Mouse (Mus musculus) heart, embryonic 16.5 days (tissue): ENCODE results near the gene Dync1li1. TPM values are rescaled to one million over a fixed set of nuclear protein-coding genes. Genes with fewer than 3 reads are reported as not detected.

Experiments used
- ATAC-seq: fragments of 200-750 bp; cut with Nextera tagmentation; replicated peaks from 2 replicates; pipeline ENCODE4 v1.8.0; 2017; ENCODE audit warnings: moderate number of reproducible peaks; ENCODE audit not compliant: insufficient read depth, low FRiP score; ENCODE audit errors: extremely low read depth
- H3K27ac ChIP-seq: fragments of 300-500 bp; sonication (generic); 2 replicates; pipeline ENCODE4 v1.5.1; 2014; ENCODE audit warnings: mild to moderate bottlenecking, low read length, control low read depth, moderate library complexity
- H3K27me3 ChIP-seq: fragments of 300-500 bp; sonication (generic); 2 replicates; pipeline ENCODE4 v1.6.1; 2014; ENCODE audit warnings: low read length, mixed read lengths; ENCODE audit not compliant: control insufficient read depth, insufficient read depth
- H3K36me3 ChIP-seq: fragments of 300-500 bp; sonication (generic); 2 replicates; pipeline ENCODE4 v1.6.1; 2014; ENCODE audit not compliant: control insufficient read depth, insufficient read depth
- H3K4me1 ChIP-seq: fragments of 300-500 bp; sonication (generic); 2 replicates; pipeline ENCODE4 v1.6.1; 2014; ENCODE audit warnings: low read length, mixed read lengths; ENCODE audit not compliant: control insufficient read depth, insufficient read depth
- H3K4me2 ChIP-seq: fragments of 300-500 bp; sonication (generic); 2 replicates; pipeline ENCODE4 v1.6.1; 2014; ENCODE audit warnings: low read depth, mild to moderate bottlenecking, control low read depth, low read length
- H3K4me3 ChIP-seq: fragments of 300-500 bp; sonication (generic); 2 replicates; pipeline ENCODE4 v1.5.1; 2014; ENCODE audit warnings: mild to moderate bottlenecking, control low read depth, low read length
- H3K9ac ChIP-seq: fragments of 300-500 bp; sonication (generic); 2 replicates; pipeline ENCODE4 v1.6.1; 2014; ENCODE audit warnings: low read length, control low read depth
- H3K9me3 ChIP-seq: fragments of 300-500 bp; sonication (generic); replicated peaks from 2 replicates; pipeline ENCODE4 v1.6.1; 2016; ENCODE audit warnings: low read length; ENCODE audit not compliant: control insufficient read depth
- WGBS: fragments of 180-500 bp; shearing (Covaris S2); extraction: QIAGEN DNeasy Blood & Tissue Kit; methylation state at CpG from one replicate; pipeline ENCODE4 v1.1.7; 2014; 5-methylcytosine and 5-hydroxymethylcytosine counted together
- polyA plus RNA-seq: library from polyadenylated mRNA; unstranded; fragments of >200 nt; fragmentation: Nextera tagmentation; extraction: Ambion mirVana; gene quantifications from 2 replicates; pipeline ENCODE4 v1.2.1, GENCODE M21; 2015

Dync1li1 gene
- polyA plus RNA-seq, 1 experiment from 2014 or later, result 76.0 TPM

GRCm38 (mm10) chr9:114761848-114762247 is 73.3 kb downstream of the Dync1li1 start:
- Histone ChIP-seq H3K9ac (no peak overlapping the region), H3K36me3 (peaks cover 41% of the 10 kb centered on the region), H3K4me1 (no peaks in the 10 kb centered on the region; the same call in 1 of the 2 replicates), H3K4me3 (no peak overlapping the region), H3K4me2 (no peak overlapping the region), H3K9me3 (no peaks in the 10 kb centered on the region), H3K27me3 (no peaks in the 10 kb centered on the region), H3K27ac (no peak overlapping the region)
- no peak for ATAC-seq
- 67% methylated on average over 11 of the region's 11 CpGs for WGBS

GRCm38 (mm10) chr9:114763341-114763740 is 74.8 kb downstream of the Dync1li1 start:
- Histone ChIP-seq H3K36me3 (peaks cover 35% of the 10 kb centered on the region), H3K27ac (no peak overlapping the region), H3K4me3 (no peak overlapping the region), H3K9ac (no peak overlapping the region), H3K4me1 (peaks cover 5% of the 10 kb centered on the region; the same call in 1 of the 2 replicates), H3K27me3 (no peaks in the 10 kb centered on the region), H3K9me3 (no peaks in the 10 kb centered on the region), H3K4me2 (no peak overlapping the region)
- 65% methylated on average over 13 of the region's 13 CpGs for WGBS
- 0 out of 2 replicates have a peak, but pooled peaks have one; percentile 4 for ATAC-seq

GRCm38 (mm10) chr9:114767030-114767429 is 78.4 kb downstream of the Dync1li1 start:
- Histone ChIP-seq H3K4me1 (peaks cover 5% of the 10 kb centered on the region; the same call in 1 of the 2 replicates), H3K27me3 (no peaks in the 10 kb centered on the region), H3K27ac (no peak overlapping the region), H3K36me3 (peaks cover 20% of the 10 kb centered on the region), H3K4me2 (no peak overlapping the region), H3K4me3 (no peak overlapping the region), H3K9me3 (no peaks in the 10 kb centered on the region), H3K9ac (no peak overlapping the region)
- ATAC-seq, result no peak
- WGBS, result 74% methylated on average over 13 of the region's 13 CpGs

GRCm38 (mm10) chr9:114767507-114767906 is 78.9 kb downstream of the Dync1li1 start:
- peaks cover 20% of the 10 kb centered on the region; the same call in 1 of the 2 replicates for H3K36me3 ChIP-seq
- no peak for ATAC-seq
- H3K4me3 ChIP-seq, result no peak overlapping the region
- no peak overlapping the region for H3K27ac ChIP-seq
- H3K27me3 ChIP-seq, result no peaks in the 10 kb centered on the region
- H3K4me2 ChIP-seq, result no peak overlapping the region
- H3K4me1 ChIP-seq, result peaks cover 5% of the 10 kb centered on the region; the same call in 1 of the 2 replicates
- peaks cover 3% of the 10 kb centered on the region; the same call in 1 of the 2 replicates for H3K9me3 ChIP-seq
- no peak overlapping the region for H3K9ac ChIP-seq
- WGBS, result 79% methylated on average over 2 of the region's 2 CpGs

GRCm38 (mm10) chr9:114768066-114768465 is 79.5 kb downstream of the Dync1li1 start:
- no peak for ATAC-seq
- 43% methylated on average over 10 of the region's 10 CpGs for WGBS

GRCm38 (mm10) chr9:114770224-114770623 is 81.6 kb downstream of the Dync1li1 start:
- no peak overlapping the region for H3K4me3 ChIP-seq
- no peaks in the 10 kb centered on the region for H3K27me3 ChIP-seq
- WGBS, result 83% methylated on average over 4 of the region's 4 CpGs
- peaks cover 12% of the 10 kb centered on the region; the same call in 1 of the 2 replicates for H3K36me3 ChIP-seq
- no peak overlapping the region for H3K9ac ChIP-seq
- H3K4me2 ChIP-seq, result no peak overlapping the region
- peaks cover 3% of the 10 kb centered on the region; the same call in 1 of the 2 replicates for H3K9me3 ChIP-seq
- no peak for ATAC-seq
- peaks cover 8% of the 10 kb centered on the region for H3K4me1 ChIP-seq
- no peak overlapping the region for H3K27ac ChIP-seq

More at GRCm38 (mm10) chr9:114768066-114768465, 79.5 kb downstream of the Dync1li1 start:
- Histone ChIP-seq H3K9me3 (peaks cover 3% of the 10 kb centered on the region; the same call in 1 of the 2 replicates), H3K36me3 (peaks cover 15% of the 10 kb centered on the region; the same call in 1 of the 2 replicates), H3K27ac (no peak overlapping the region), H3K27me3 (no peaks in the 10 kb centered on the region), H3K4me3 (no peak overlapping the region), H3K4me1 (peaks cover 5% of the 10 kb centered on the region; the same call in 1 of the 2 replicates), H3K9ac (no peak overlapping the region), H3K4me2 (no peak overlapping the region)

- H3K9ac ChIP-seq, result no peak overlapping the region
- no peaks in the 10 kb centered on the region for H3K27me3 ChIP-seq
- peaks cover 3% of the 10 kb centered on the region; the same call in 1 of the 2 replicates for H3K9me3 ChIP-seq
- H3K4me1 ChIP-seq, result peaks cover 13% of the 10 kb centered on the region
- H3K4me2 ChIP-seq, result no peak overlapping the region
- ATAC-seq, result no peak
- peaks cover 7% of the 10 kb centered on the region; the same call in 1 of the 2 replicates for H3K36me3 ChIP-seq
- H3K4me3 ChIP-seq, result no peak overlapping the region
- H3K27ac ChIP-seq, result no peak overlapping the region
- WGBS, result 80% methylated on average over 7 of the region's 7 CpGs
Measured at GRCm38 (mm10) chr9:114771565-114771964, 83.0 kb downstream of the Dync1li1 start.

Other genes starting within 250 kb of the Dync1li1 start
- 0.35 and 0.87 TPM in 2 replicates for gene Ccr4, start 183.9 kb upstream of the Dync1li1 start, polyA plus RNA-seq
- 0.87 and 1.3 TPM in 2 replicates for gene C130032M10Rik, start 173.1 kb upstream of the Dync1li1 start, polyA plus RNA-seq
- 0.03 and 0.05 TPM in 2 replicates for gene Trim71, start 124.4 kb upstream of the Dync1li1 start, polyA plus RNA-seq
- gene Cnot10, start 48.6 kb upstream of the Dync1li1 start, polyA plus RNA-seq, result 38.6 and 41.4 TPM in 2 replicates
- gene Cmtm6, start 42.3 kb downstream of the Dync1li1 start, polyA plus RNA-seq, result 51.0 and 51.6 TPM in 2 replicates
- 130 and 138 TPM in 2 replicates for gene Cmtm7, start 93.1 kb downstream of the Dync1li1 start, polyA plus RNA-seq
- gene Cmtm8, start 155.4 kb downstream of the Dync1li1 start, polyA plus RNA-seq, result 16.0 and 25.0 TPM in 2 replicates
- 18.0 and 19.5 TPM in 2 replicates for gene Gpd1l, start 245.2 kb downstream of the Dync1li1 start, polyA plus RNA-seq